Mouse (Mus musculus): ENCODE data around the gene Samd1.
A peak's percentile ranks its signal among the peaks of the same experiment; 100 is the strongest.

Samd1 gene

GRCm38 (mm10) chr8:84011705-84012498, 14.4 kb downstream of the Samd1 start, which contains the start of gene 2210011C24Rik:
Gene 2210011C24Rik (minus strand): TSS chr8:84012171.
- DNase-seq (ENCODE audit: low spot score in 2 of 2) = no peak

- DNase-seq (ENCODE audit: low spot score in 2 of 2) = no peak
Measured at GRCm38 (mm10) chr8:84012499-84013165, 15.2 kb downstream of the Samd1 start.

- DNase-seq (ENCODE audit: low spot score in 2 of 2) = no peak
Measured at GRCm38 (mm10) chr8:84015833-84016232, 18.4 kb downstream of the Samd1 start.

GRCm38 (mm10) chr8:84019738-84020137, 22.3 kb downstream of the Samd1 start:
- no peak for DNase-seq (ENCODE audit: low spot score in 2 of 2)

GRCm38 (mm10) chr8:84021096-84021495, 23.6 kb downstream of the Samd1 start, which contains the start of gene Palm3:
Gene Palm3 (plus strand): TSS chr8:84021471.
- no peak for DNase-seq (ENCODE audit: low spot score in 2 of 2)

- DNase-seq (ENCODE audit: low spot score in 2 of 2) = no peak
Measured at GRCm38 (mm10) chr8:84021569-84021968, 24.1 kb downstream of the Samd1 start.

GRCm38 (mm10) chr8:84023085-84023484, 25.6 kb downstream of the Samd1 start:
- DNase-seq (ENCODE audit: low spot score in 2 of 2) = no peak

- DNase-seq (ENCODE audit: low spot score in 2 of 2) = no peak
Measured at GRCm38 (mm10) chr8:84023631-84024030, 26.2 kb downstream of the Samd1 start.

- no peak for DNase-seq (ENCODE audit: low spot score in 2 of 2)
Measured at GRCm38 (mm10) chr8:84024171-84024570, 26.7 kb downstream of the Samd1 start.

GRCm38 (mm10) chr8:84025863-84026262, 28.4 kb downstream of the Samd1 start:
- peak in 1 of 2 experiments; percentile 63 for DNase-seq (ENCODE audit: low spot score in 2 of 2)

- DNase-seq (ENCODE audit: low spot score in 2 of 2) = no peak
Measured at GRCm38 (mm10) chr8:84027449-84027848, 30.0 kb downstream of the Samd1 start.

GRCm38 (mm10) chr8:84029272-84029671, 31.8 kb downstream of the Samd1 start:
- no peak for DNase-seq (ENCODE audit: low spot score in 2 of 2)

- no peak for DNase-seq (ENCODE audit: low spot score in 2 of 2)
Measured at GRCm38 (mm10) chr8:84032777-84033176, 35.3 kb downstream of the Samd1 start.

- DNase-seq (ENCODE audit: low spot score in 2 of 2) = peak in 1 of 2 experiments; percentile 60
Measured at GRCm38 (mm10) chr8:84038015-84038414, 40.5 kb downstream of the Samd1 start.

- peak; percentile 57 to 76 for DNase-seq (ENCODE audit: low spot score in 2 of 2)
Measured at GRCm38 (mm10) chr8:84039050-84039449, 41.6 kb downstream of the Samd1 start.

- DNase-seq (ENCODE audit: low spot score in 2 of 2) = peak; percentile 49 to 76
Measured at GRCm38 (mm10) chr8:84042066-84042947, 44.8 kb downstream of the Samd1 start, which contains the start of gene Il27ra. Gene Il27ra (minus strand): TSS chr8:84042589.

GRCm38 (mm10) chr8:84042948-84043342, 45.5 kb downstream of the Samd1 start:
- no peak for DNase-seq (ENCODE audit: low spot score in 2 of 2)

GRCm38 (mm10) chr8:84044103-84044502, 46.6 kb downstream of the Samd1 start:
- DNase-seq (ENCODE audit: low spot score in 2 of 2) = no peak

GRCm38 (mm10) chr8:84044900-84045299, 47.4 kb downstream of the Samd1 start, which contains the start of gene Rln3:
Gene Rln3 (minus strand): TSS chr8:84045000.
- no peak for DNase-seq (ENCODE audit: low spot score in 2 of 2)

GRCm38 (mm10) chr8:84046505-84046904, 49.0 kb downstream of the Samd1 start:
- no peak for DNase-seq (ENCODE audit: low spot score in 2 of 2)

- no peak for DNase-seq (ENCODE audit: low spot score in 2 of 2)
Measured at GRCm38 (mm10) chr8:84048171-84048570, 50.7 kb downstream of the Samd1 start.

All from urinary bladder, postnatal 4 days (tissue).